Mouse (Mus musculus) mouse embryonic stem cell (cell line): ENCODE data around the gene Tbx22.

ENCODE experiments used
- in situ Hi-C, 2 experiments: fragments of 300-500 bp; cut with MboI; formaldehyde crosslinking; loops; 1 replicate in 1 of 2; 3 replicates in 1 of 2; pipeline ENCODE4 v1.14.3; 2019 to 2020; ENCODE audit warnings: low sequenced_read_pairs in 2 of 2, low pct_unique_long_range_greater_than_20kb in 1 of 2, mixed read lengths in 1 of 2; ENCODE audit not compliant: unreplicated experiment in 1 of 2

Tbx22 gene

DNA sequence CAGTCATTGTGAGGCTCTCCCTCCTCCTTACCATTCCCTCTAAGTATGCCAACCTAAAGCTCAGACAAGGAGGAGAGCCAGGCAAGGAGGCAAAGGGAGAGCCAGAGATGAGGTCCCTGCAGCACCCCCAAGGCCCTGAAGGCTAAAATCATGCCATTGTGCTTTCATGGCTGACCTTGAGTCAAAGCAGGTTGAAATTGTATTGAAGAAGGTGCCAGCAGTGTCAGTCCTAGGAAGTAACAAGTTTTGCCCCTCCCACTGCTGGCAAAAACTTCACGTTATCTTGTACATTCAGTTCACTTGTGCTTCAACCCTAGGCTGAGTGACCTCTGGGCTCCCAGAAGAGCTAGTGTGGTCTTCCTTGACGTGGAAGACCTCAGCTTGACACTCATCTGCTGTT is at the start of gene Tbx22:
Gene Tbx22, plus strand, starts transcription at position 301 of the 400 bp plus-strand sequence.
- in situ Hi-C loops = no loop called here

DNA sequence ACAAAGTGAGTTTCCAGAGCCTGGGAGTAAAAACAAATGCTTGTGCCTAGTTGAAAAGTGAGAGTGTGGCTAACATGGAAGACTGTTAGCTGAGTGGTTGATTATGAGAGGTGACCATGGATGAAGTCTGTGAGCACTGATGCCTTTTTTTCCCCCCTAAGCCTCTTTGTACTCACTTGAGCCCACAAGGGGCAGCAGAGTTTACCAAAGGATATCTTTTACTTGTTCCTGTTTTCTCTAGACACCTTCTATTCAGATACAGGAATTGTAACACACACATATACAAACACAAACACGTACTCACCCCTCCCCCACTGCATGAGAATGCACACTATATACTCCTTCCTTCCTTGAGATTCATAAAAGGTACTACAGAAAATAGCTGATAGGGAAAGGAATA is 913 bp downstream of the Tbx22 start:
- in situ Hi-C loops = no loop called here

GRCm38 (mm10) chrX:107679203-107679602 is 11.4 kb downstream of the Tbx22 start:
- in situ Hi-C loops = no loop called here

GRCm38 (mm10) chrX:107708584-107708983 is 40.8 kb downstream of the Tbx22 start:
- in situ Hi-C loops = no loop called here

GRCm38 (mm10) chrX:107723541-107723940 is 55.8 kb downstream of the Tbx22 start:
- in situ Hi-C loops = no loop called here
